Mouse (Mus musculus) lung, embryonic 15.5 days (tissue): ENCODE results near the gene Pdilt. TPM values are rescaled to one million over a fixed set of nuclear protein-coding genes. Genes with fewer than 3 reads are reported as not detected.
"Not testable (repeated sequence)": the region's sequence is repeated elsewhere in the genome, so short reads cannot be mapped to it uniquely, and the experiment has no call there.

Source experiments
- ATAC-seq: fragments of 200-750 bp; cut with Nextera tagmentation; 2 replicates; pipeline ENCODE4 v1.8.0; 2017; ENCODE audit warnings: moderate number of reproducible peaks, borderline replicate concordance; ENCODE audit not compliant: low FRiP score, low TSS enrichment; ENCODE audit errors: extremely low read depth
- H3K27ac ChIP-seq: fragments of 300-500 bp; sonication (generic); 2 replicates; pipeline ENCODE4 v1.5.1; 2015; ENCODE audit warnings: moderate library complexity, mild to moderate bottlenecking, inconsistent platforms
- H3K27me3 ChIP-seq: fragments of 300-500 bp; sonication (generic); 2 replicates; pipeline ENCODE4 v1.6.1; 2015; ENCODE audit warnings: inconsistent platforms
- H3K36me3 ChIP-seq: fragments of 300-500 bp; sonication (generic); 2 replicates; pipeline ENCODE4 v1.6.1; 2015; ENCODE audit warnings: inconsistent platforms
- H3K4me1 ChIP-seq: fragments of 300-500 bp; sonication (generic); 2 replicates; pipeline ENCODE4 v1.6.1; 2015; ENCODE audit warnings: inconsistent platforms
- H3K4me2 ChIP-seq: fragments of 300-500 bp; sonication (generic); 2 replicates; pipeline ENCODE4 v1.6.1; 2015; ENCODE audit warnings: inconsistent platforms, mild to moderate bottlenecking, moderate library complexity
- H3K4me3 ChIP-seq: fragments of 300-500 bp; sonication (generic); 2 replicates; pipeline ENCODE4 v1.5.1; 2015; ENCODE audit warnings: mild to moderate bottlenecking, inconsistent platforms
- H3K9ac ChIP-seq: fragments of 300-500 bp; sonication (generic); 2 replicates; pipeline ENCODE4 v1.6.1; 2015; ENCODE audit warnings: inconsistent platforms
- H3K9me3 ChIP-seq: fragments of 300-500 bp; sonication (generic); 2 replicates; pipeline ENCODE4 v1.6.1; 2016; ENCODE audit warnings: inconsistent platforms
- WGBS: fragments of 180-500 bp; shearing (Covaris S2); methylation state at CpG from one replicate; pipeline ENCODE4 v1.1.7; 2015; 5-methylcytosine and 5-hydroxymethylcytosine counted together
- polyA plus RNA-seq: library from polyadenylated mRNA; unstranded; fragments of >200 nt; fragmentation: Nextera tagmentation; extraction: Ambion mirVana; gene quantifications from 2 replicates; pipeline ENCODE4 v1.2.1, GENCODE M21; 2015

Gene Pdilt
- polyA plus RNA-seq = 0.14 TPM in 1 of 2 replicates, not detected in the other

- H3K9ac ChIP-seq = no peak within 1 kb of the TSS
- no peak for ATAC-seq
- no peaks in the 10 kb centered on the region for H3K36me3 ChIP-seq
- no peaks in the 10 kb centered on the region for H3K9me3 ChIP-seq
- H3K4me3 ChIP-seq = no peak within 1 kb of the TSS
- 0 out of 2 replicates have a peak, but pooled peaks cover 6% of the 10 kb centered on the region for H3K4me1 ChIP-seq
- H3K27me3 ChIP-seq = no peaks in the 10 kb centered on the region
- no peak within 1 kb of the TSS for H3K4me2 ChIP-seq
- 54% methylated on average over 4 of the region's 4 CpGs for WGBS
- no peak within 1 kb of the TSS for H3K27ac ChIP-seq
Observed at GRCm38 (mm10) chr7:119523389-119523788, at the start of gene Pdilt. Gene Pdilt (minus strand): TSS chr7:119523489.

- not testable (repeated sequence) for H3K36me3 ChIP-seq, H3K4me2 ChIP-seq, H3K27ac ChIP-seq, H3K4me1 ChIP-seq, H3K9ac ChIP-seq, H3K9me3 ChIP-seq, ATAC-seq, H3K4me3 ChIP-seq, H3K27me3 ChIP-seq
- WGBS = 80% methylated on average over 2 of the region's 2 CpGs
Observed at GRCm38 (mm10) chr7:119562476-119562875, 39.2 kb upstream of the Pdilt start.

GRCm38 (mm10) chr7:119561441-119561840 lies 38.2 kb upstream of the Pdilt start:
- no peaks in the 10 kb centered on the region for H3K4me1 ChIP-seq
- no peak overlapping the region for H3K27ac ChIP-seq
- H3K9me3 ChIP-seq = no peaks in the 10 kb centered on the region
- WGBS = 44% methylated on average over 4 of the region's 4 CpGs
- H3K9ac ChIP-seq = no peak overlapping the region
- H3K27me3 ChIP-seq = no peaks in the 10 kb centered on the region
- no peak for ATAC-seq
- no peak overlapping the region for H3K4me2 ChIP-seq
- no peaks in the 10 kb centered on the region for H3K36me3 ChIP-seq
- no peak overlapping the region for H3K4me3 ChIP-seq

GRCm38 (mm10) chr7:119560452-119560835 lies 37.2 kb upstream of the Pdilt start:
- ATAC-seq = no peak
- Histone ChIP-seq H3K9ac (no peak overlapping the region), H3K27ac (no peak overlapping the region), H3K4me1 (no peaks in the 10 kb centered on the region), H3K4me2 (no peak overlapping the region), H3K9me3 (no peaks in the 10 kb centered on the region), H3K36me3 (no peaks in the 10 kb centered on the region), H3K4me3 (no peak overlapping the region), H3K27me3 (no peaks in the 10 kb centered on the region)
- WGBS = 81% methylated on average over 3 of the region's 3 CpGs

GRCm38 (mm10) chr7:119559789-119560451 lies 36.6 kb upstream of the Pdilt start:
- H3K27ac ChIP-seq = no peak overlapping the region
- no peaks in the 10 kb centered on the region for H3K36me3 ChIP-seq
- H3K9me3 ChIP-seq = no peaks in the 10 kb centered on the region
- H3K9ac ChIP-seq = no peak overlapping the region
- H3K27me3 ChIP-seq = no peaks in the 10 kb centered on the region
- no peaks in the 10 kb centered on the region for H3K4me1 ChIP-seq
- H3K4me3 ChIP-seq = no peak overlapping the region
- no peak overlapping the region for H3K4me2 ChIP-seq
- ATAC-seq = no peak
- 70% methylated on average over 3 of the region's 3 CpGs for WGBS

GRCm38 (mm10) chr7:119554040-119554439 lies 30.8 kb upstream of the Pdilt start, which contains the start of gene Acsm2:
Gene Acsm2 (plus strand): TSS chr7:119554340.
- Histone ChIP-seq H3K9ac (no peak within 1 kb of the TSS), H3K27ac (no peak within 1 kb of the TSS), H3K4me1 (no peaks in the 10 kb centered on the region), H3K27me3 (no peaks in the 10 kb centered on the region), H3K36me3 (no peaks in the 10 kb centered on the region), H3K9me3 (no peaks in the 10 kb centered on the region), H3K4me2 (no peak within 1 kb of the TSS), H3K4me3 (no peak within 1 kb of the TSS)
- 69% methylated on average over 1 of the region's 1 CpGs for WGBS
- ATAC-seq = no peak

GRCm38 (mm10) chr7:119550471-119551222 lies 27.4 kb upstream of the Pdilt start:
- Histone ChIP-seq H3K27ac (no peak overlapping the region), H3K4me3 (no peak overlapping the region), H3K4me1 (no peaks in the 10 kb centered on the region), H3K9ac (no peak overlapping the region), H3K27me3 (no peaks in the 10 kb centered on the region), H3K9me3 (no peaks in the 10 kb centered on the region), H3K4me2 (no peak overlapping the region), H3K36me3 (no peaks in the 10 kb centered on the region)
- ATAC-seq = no peak
- 73% methylated on average over 3 of the region's 3 CpGs for WGBS

- Histone ChIP-seq H3K36me3 (no peaks in the 10 kb centered on the region), H3K4me3 (no peak overlapping the region), H3K27me3 (no peaks in the 10 kb centered on the region), H3K27ac (no peak overlapping the region), H3K9ac (no peak overlapping the region), H3K9me3 (no peaks in the 10 kb centered on the region), H3K4me1 (no peaks in the 10 kb centered on the region), H3K4me2 (no peak overlapping the region)
- no peak for ATAC-seq
Observed at GRCm38 (mm10) chr7:119545572-119545971, 22.3 kb upstream of the Pdilt start.

GRCm38 (mm10) chr7:119542445-119542844 lies 19.2 kb upstream of the Pdilt start:
- H3K27ac ChIP-seq = no peak overlapping the region
- 69% methylated on average over 2 of the region's 2 CpGs for WGBS

GRCm38 (mm10) chr7:119534389-119534788 lies 11.1 kb upstream of the Pdilt start:
- no peak for ATAC-seq
- H3K4me2 ChIP-seq = no peak overlapping the region

More at GRCm38 (mm10) chr7:119542445-119542844, 19.2 kb upstream of the Pdilt start:
- H3K9me3 ChIP-seq = no peaks in the 10 kb centered on the region
- no peak overlapping the region for H3K4me3 ChIP-seq
- H3K4me1 ChIP-seq = no peaks in the 10 kb centered on the region
- H3K4me2 ChIP-seq = no peak overlapping the region
- H3K36me3 ChIP-seq = no peaks in the 10 kb centered on the region
- no peaks in the 10 kb centered on the region for H3K27me3 ChIP-seq
- H3K9ac ChIP-seq = no peak overlapping the region
- no peak for ATAC-seq

GRCm38 (mm10) chr7:119532924-119533323 lies 9.6 kb upstream of the Pdilt start:
- WGBS = 54% methylated on average over 1 of the region's 1 CpGs
- H3K36me3 ChIP-seq = no peaks in the 10 kb centered on the region
- H3K27me3 ChIP-seq = no peaks in the 10 kb centered on the region
- ATAC-seq = no peak
- H3K4me2 ChIP-seq = no peak overlapping the region
- H3K9me3 ChIP-seq = no peaks in the 10 kb centered on the region
- no peak overlapping the region for H3K4me3 ChIP-seq
- H3K9ac ChIP-seq = no peak overlapping the region
- no peaks in the 10 kb centered on the region for H3K4me1 ChIP-seq
- no peak overlapping the region for H3K27ac ChIP-seq

More at GRCm38 (mm10) chr7:119534389-119534788, 11.1 kb upstream of the Pdilt start:
- Histone ChIP-seq H3K9ac (no peak overlapping the region), H3K36me3 (no peaks in the 10 kb centered on the region), H3K4me1 (no peaks in the 10 kb centered on the region), H3K9me3 (no peaks in the 10 kb centered on the region), H3K27me3 (no peaks in the 10 kb centered on the region), H3K4me3 (no peak overlapping the region), H3K27ac (no peak overlapping the region)
- WGBS = 74% methylated on average over 2 of the region's 2 CpGs

GRCm38 (mm10) chr7:119528617-119529016 lies 5.3 kb upstream of the Pdilt start:
- no peak for ATAC-seq
- Histone ChIP-seq H3K36me3 (no peaks in the 10 kb centered on the region), H3K4me1 (0 out of 2 replicates have a peak, but pooled peaks cover 6% of the 10 kb centered on the region), H3K9ac (no peak overlapping the region), H3K4me3 (no peak overlapping the region), H3K27me3 (no peaks in the 10 kb centered on the region), H3K9me3 (no peaks in the 10 kb centered on the region), H3K27ac (no peak overlapping the region), H3K4me2 (no peak overlapping the region)
- 62% methylated on average over 7 of the region's 7 CpGs for WGBS
